Mouse (Mus musculus) cerebellum, adult (tissue): ENCODE measurements around the gene Slco2b1.
A peak's percentile ranks its signal among the peaks of the same experiment; 100 is the strongest.

Experiments
- ATAC-seq: cut with Nextera tagmentation; 2 replicates; pipeline ENCODE4 v1.9.2; 2017; ENCODE audit warnings: mild to moderate bottlenecking, moderate library complexity, mixed read lengths; ENCODE audit not compliant: insufficient number of reproducible peaks, low FRiP score, low TSS enrichment

Gene Slco2b1

GRCm38 (mm10) chr7:99661071-99661470 lies 50.1 kb downstream of the Slco2b1 start:
- ATAC-seq: no peak

GRCm38 (mm10) chr7:99659379-99660029 lies 51.6 kb downstream of the Slco2b1 start:
- ATAC-seq: no peak

- ATAC-seq: no peak
These were observed 56.9 kb downstream of the Slco2b1 start for GRCm38 (mm10) chr7:99654244-99654643.

GRCm38 (mm10) chr7:99649585-99649984 lies 61.6 kb downstream of the Slco2b1 start:
- no peak for ATAC-seq

GRCm38 (mm10) chr7:99648623-99649022 lies 62.5 kb downstream of the Slco2b1 start:
- no peak for ATAC-seq

- ATAC-seq: no peak
These were observed 66.4 kb downstream of the Slco2b1 start for GRCm38 (mm10) chr7:99644701-99645100.

GRCm38 (mm10) chr7:99642078-99642477 lies 69.1 kb downstream of the Slco2b1 start:
- no peak for ATAC-seq

- ATAC-seq: no peak
These were observed 69.9 kb downstream of the Slco2b1 start for GRCm38 (mm10) chr7:99641245-99641644.

GRCm38 (mm10) chr7:99633966-99634665 lies 77.0 kb downstream of the Slco2b1 start:
- ATAC-seq: no peak

- ATAC-seq: no peak
These were observed 78.9 kb downstream of the Slco2b1 start for GRCm38 (mm10) chr7:99632286-99632685.

GRCm38 (mm10) chr7:99627366-99627765 lies 83.8 kb downstream of the Slco2b1 start:
- no peak for ATAC-seq

GRCm38 (mm10) chr7:99626376-99627270 lies 84.5 kb downstream of the Slco2b1 start, which contains the start of gene Tpbgl:
TSS of gene Tpbgl (minus strand) at chr7:99627103.
- no peak for ATAC-seq

- ATAC-seq: peak; percentile 50; the same call in 1 of the 2 replicates
These were observed 85.3 kb downstream of the Slco2b1 start for GRCm38 (mm10) chr7:99625722-99626375.

GRCm38 (mm10) chr7:99618860-99619259 lies 92.3 kb downstream of the Slco2b1 start:
- no peak; the same call in 1 of the 2 replicates for ATAC-seq

- ATAC-seq: no peak
These were observed 92.9 kb downstream of the Slco2b1 start for GRCm38 (mm10) chr7:99618264-99618663.
